Mouse (Mus musculus): Measurements from ENCODE around the gene Map2k6. TPM values are rescaled to one million over a fixed set of nuclear protein-coding genes. Genes with fewer than 3 reads are reported as not detected.

Gene Map2k6
- total RNA-seq, 2 experiments from 2014 or later = 6.4 to 7.0 TPM

GRCm38 (mm10) chr11:110399240-110400150 lies 573 bp downstream of the Map2k6 start:
- no peak for DNase-seq
- intact Hi-C loops (cut with DNase I) = loop anchor here (5.0 kb wide), 1 partner anchor 83 kb away; no protein-coding TSS in a partner anchor

GRCm38 (mm10) chr11:110400283-110400682 lies 1.4 kb downstream of the Map2k6 start:
- intact Hi-C loops (cut with DNase I) = no loop called here
- DNase-seq = no peak

GRCm38 (mm10) chr11:110402671-110403070 lies 3.7 kb downstream of the Map2k6 start:
- intact Hi-C loops (cut with DNase I) = no loop called here
- no peak for DNase-seq

- intact Hi-C loops (cut with DNase I) = no loop called here
- DNase-seq = no peak
These were observed 4.7 kb downstream of the Map2k6 start for GRCm38 (mm10) chr11:110403602-110404001.

DNA sequence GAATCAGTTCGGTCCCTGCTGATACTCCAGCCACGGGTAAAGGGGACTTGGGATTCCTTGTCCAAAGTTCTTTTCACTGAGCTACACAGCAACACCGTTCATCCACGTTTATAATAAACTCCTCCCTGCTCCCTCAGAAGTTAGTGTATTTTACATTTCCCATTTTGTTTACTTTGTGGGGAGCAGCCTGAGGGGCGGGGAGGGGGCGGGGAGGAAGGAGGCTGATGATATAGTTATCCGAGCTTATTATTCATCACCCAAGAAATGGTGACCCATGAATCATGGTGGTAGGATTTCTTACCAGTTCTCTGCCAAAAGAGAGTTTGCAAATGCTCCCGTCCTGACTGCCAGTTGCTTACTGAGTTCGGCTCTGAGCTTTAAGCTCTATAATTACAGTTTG lies 6.7 kb downstream of the Map2k6 start:
- DNase-seq = no peak
- intact Hi-C loops (cut with DNase I) = no loop called here

DNA sequence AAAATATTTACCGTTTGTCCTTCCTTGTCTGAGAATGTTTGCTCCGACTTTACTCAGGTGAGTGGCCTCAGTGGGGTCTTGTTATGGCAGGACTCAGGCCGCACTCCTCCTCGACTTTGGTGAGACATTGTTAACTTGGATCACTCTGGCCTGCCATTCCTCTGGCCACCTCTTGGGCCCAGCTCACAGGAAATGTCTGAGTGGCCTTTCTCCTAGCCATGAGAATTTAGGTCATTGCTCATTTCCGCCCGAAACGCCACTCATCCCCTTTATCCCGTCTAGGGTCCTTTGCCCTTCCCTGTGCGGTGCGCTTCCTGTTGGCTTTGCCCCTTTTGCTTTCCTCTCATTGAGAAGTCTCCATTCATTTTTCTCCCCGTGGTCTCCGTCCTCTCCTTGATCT lies 10.2 kb downstream of the Map2k6 start:
- no peak for DNase-seq
- intact Hi-C loops (cut with DNase I) = no loop called here

DNA sequence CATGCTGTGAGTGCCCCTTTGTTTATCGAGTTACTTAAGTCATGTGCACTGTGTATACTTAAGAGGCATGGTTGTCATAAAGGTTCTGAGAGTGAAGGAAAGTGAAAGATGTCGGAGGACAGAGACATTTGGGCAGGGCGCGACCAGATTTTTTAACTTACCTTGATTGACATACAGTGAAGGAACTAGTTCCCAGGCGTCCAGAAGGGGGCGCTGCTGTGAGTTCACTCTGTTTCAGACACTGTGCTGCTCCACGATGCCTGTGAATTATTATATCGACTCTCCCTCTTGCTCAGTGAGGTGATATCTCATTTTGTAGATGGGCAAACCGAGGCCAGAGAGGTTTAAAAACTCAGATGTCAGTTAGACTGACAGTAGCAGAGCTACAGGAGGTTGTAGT lies 10.9 kb downstream of the Map2k6 start:
- intact Hi-C loops (cut with DNase I) = no loop called here
- DNase-seq = peak in 1 of 2 experiments; percentile 16

GRCm38 (mm10) chr11:110411596-110411995 lies 12.7 kb downstream of the Map2k6 start:
- no peak for DNase-seq
- intact Hi-C loops (cut with DNase I) = no loop called here

DNA sequence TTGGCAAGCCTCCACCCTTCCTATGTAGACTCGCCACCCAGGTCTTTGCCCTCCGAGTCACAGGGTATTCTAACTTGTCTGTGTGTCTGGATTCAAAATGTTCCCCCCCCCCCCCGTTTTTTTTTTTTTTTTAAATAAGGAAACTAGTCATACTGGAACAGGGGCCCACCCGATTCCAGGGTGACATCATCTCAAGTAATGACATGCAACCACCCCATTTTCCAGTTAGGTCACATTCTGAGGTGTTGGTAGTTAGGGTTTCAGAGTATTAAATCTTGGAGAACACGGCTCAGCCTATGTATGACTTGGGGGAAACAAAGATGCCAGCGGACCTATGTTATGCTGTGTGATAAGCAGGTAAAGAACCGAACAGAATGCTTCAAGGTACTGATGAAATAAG lies 15.3 kb downstream of the Map2k6 start:
- intact Hi-C loops (cut with DNase I) = no loop called here
- DNase-seq = no peak

GRCm38 (mm10) chr11:110416691-110417090 lies 17.8 kb downstream of the Map2k6 start:
- DNase-seq = no peak

DNA sequence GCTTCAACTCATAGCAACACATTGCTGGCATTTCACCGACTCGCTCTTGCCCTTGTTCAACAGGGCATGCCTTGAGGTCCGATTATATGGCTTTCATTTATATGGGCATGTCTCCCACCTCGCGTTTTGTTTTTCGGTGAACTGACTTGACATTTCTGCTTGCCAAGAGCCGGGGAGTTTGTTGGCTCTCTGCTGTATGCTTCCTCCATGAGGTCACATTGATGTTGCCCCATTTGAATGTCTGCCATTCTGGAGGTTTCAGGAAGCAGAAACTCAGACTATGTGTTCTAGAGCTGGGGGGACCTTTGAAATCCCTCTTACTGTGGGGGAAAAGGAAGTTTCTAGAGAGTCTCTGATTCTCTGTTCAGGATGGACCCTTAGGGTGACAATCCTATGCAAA lies 21.5 kb downstream of the Map2k6 start:
- intact Hi-C loops (cut with DNase I) = no loop called here
- DNase-seq = peak in 1 of 2 experiments; percentile 11

More at GRCm38 (mm10) chr11:110416691-110417090, 17.8 kb downstream of the Map2k6 start:
- intact Hi-C loops (cut with DNase I) = no loop called here

DNA sequence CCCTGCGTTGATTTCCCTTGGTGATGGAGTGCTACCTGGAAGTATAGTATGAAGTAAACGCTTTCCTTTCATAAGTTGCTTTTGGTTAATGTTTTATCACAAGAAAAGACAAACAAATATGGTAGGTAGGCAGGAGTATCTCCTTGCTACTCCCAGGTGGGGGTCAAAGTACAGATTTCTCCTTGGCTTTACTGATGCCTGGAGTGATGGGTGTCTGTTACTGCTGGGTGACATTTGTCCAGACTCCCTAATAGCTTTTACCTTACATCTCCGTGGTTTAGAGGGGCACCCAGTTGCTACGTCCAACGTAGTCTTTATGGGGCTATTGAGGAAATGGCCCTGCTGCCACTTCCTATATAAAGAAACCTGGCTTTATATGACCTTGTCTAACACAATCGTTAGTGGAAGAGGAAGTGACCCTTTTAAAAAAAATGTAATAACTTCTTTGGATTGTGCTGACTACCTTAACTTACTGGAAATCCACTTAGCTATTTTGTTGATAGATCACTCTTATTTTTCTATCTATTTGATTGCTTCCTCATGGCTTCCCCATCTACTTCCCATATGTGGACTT lies 27.7 kb downstream of the Map2k6 start:
- no peak for DNase-seq
- intact Hi-C loops (cut with DNase I) = no loop called here

DNA sequence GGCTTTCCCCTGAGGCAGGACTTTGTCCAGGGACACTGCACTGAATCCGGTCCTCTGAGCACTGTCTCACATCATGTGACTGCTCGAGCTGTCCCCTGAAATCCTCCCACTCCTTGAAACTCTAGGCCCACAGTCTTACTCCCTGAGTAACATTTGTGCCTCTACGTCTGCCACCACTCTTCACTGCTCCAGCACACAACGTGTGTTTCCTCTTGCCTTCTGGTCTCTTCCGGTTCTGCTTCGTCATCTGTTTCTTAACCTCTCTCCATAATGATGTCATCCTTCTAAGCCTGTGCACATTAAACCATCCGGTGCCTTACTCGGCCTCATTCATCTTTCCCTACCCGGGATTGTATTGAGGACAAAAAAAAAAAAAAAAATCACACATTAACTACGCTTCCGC lies 28.2 kb downstream of the Map2k6 start:
- no peak for DNase-seq
- intact Hi-C loops (cut with DNase I) = no loop called here

DNA sequence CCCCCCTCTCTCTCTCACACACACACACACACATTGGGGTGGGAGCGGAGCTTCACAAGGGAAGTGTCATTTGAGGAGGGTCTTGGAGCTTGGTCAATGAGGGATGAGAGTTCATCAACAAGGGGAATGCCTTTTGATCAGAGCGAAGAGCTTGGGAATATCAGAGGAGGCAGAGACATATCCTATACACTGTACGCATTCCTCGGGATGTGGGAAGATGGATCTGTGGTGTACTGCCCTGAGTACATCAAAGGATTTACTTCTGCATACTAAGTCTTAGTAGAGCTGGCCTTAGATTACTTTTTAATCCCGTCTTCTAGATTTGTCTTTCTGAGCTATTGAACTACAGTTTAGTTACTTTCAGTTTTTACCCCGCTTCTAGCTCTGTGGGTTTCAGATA lies 30.1 kb downstream of the Map2k6 start:
- intact Hi-C loops (cut with DNase I) = no loop called here
- no peak for DNase-seq

DNA sequence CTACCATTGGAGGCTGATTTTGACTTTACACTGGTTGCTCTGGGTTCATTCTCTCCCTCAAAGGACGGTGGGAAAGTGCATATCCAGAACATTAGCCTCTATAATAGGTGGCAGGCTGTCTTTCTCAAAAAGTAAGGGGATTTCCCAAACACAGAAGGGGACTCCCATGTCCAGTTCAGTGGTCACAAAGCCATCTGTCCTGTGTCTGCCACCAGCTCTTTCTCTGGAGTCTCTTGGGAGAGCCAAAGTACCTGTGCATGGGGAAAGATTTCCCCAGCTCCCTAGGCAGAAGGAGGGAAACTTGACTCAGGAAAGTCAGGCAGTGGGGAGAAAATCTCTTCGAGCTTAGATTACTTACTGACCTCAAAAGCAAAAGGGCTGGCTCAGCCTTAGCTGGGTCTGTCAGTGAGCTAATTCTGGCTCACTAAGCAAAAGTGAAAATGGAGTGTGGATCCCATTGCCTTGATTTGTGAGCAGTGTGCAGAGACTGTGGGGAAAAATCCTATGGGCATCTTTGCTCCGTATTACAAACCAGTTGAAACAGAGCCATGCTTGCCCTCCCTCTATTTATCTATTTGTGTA lies 31.0 kb downstream of the Map2k6 start:
- intact Hi-C loops (cut with DNase I) = no loop called here

GRCm38 (mm10) chr11:110435839-110436556 lies 37.1 kb downstream of the Map2k6 start:
- intact Hi-C loops (cut with DNase I) = no loop called here
- DNase-seq = no peak

More for the DNA sequence above, 31.0 kb downstream of the Map2k6 start:
- no peak for DNase-seq

- intact Hi-C loops (cut with DNase I) = no loop called here
- no peak for DNase-seq
These were observed 38.1 kb downstream of the Map2k6 start for GRCm38 (mm10) chr11:110436998-110437397.

DNA sequence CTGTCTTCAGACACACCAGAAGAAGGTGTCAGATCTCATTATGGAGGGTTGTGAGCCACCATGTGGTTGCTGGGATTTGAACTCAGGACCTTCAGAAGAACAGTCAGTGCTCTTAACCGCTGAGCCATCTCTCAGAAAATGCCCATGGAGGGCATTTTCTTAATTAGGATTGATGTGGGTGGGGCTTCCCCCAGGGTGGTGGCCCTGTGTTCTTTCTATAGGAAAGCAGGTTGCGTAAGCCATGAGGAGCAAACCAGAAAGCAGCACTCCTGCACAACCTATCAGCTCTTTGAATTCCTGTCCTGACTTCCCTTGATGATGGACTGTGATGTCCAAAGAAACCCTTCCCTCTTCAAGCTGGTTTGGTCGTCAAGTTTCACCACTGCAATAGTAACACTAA lies 39.2 kb downstream of the Map2k6 start:
- intact Hi-C loops (cut with DNase I) = no loop called here
- DNase-seq = no peak

DNA sequence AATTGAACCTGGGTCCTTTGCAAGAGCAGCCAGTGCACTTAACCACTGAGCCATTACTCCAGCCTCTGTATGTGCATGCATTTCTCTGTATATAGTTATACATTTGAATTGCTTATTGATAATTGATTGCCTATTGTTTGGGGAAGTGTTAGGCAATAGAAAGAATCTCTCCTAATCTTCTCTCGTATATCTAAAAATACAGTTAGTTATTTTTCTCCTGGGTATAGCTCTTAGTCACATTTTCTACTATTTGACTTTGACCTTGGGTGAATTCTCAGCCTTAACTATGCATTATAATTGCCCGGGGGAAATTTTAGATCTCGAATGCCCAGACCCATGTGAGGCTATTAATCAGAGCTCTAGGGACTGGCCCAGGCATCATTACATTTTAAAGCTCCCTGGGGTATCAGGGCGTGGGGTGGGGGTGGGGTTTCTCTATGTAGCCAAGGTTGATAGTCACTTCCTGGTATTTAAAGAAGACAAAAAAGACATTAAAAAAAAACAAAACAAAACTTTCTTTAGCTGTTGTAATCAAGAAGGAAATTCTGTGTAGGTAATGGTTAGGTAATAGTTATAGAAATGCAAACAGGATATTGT lies 39.9 kb downstream of the Map2k6 start:
- no peak for DNase-seq
- intact Hi-C loops (cut with DNase I) = no loop called here

DNA sequence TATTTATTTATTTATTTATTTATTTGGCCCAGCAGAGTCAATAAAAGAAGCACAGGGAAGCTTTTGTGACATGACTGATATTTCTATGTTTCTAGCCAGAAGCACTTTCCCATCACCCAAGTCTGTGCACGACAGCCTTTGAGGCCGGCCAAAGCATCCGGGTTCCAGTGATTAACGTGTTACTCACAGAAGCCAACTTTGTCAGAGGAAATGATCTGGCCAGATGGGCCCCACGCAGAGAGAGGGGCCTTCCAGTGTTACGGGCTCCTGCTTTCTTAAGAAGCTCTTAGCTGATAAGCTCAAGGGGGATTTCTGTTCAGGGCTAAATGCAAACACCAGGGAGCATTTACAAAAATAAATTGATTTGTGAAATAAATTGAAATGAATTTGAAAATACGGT lies 40.4 kb downstream of the Map2k6 start:
- peak; percentile 19 to 33 for DNase-seq
- intact Hi-C loops (cut with DNase I) = no loop called here

- no peak for DNase-seq
- intact Hi-C loops (cut with DNase I) = no loop called here
These were observed 45.7 kb downstream of the Map2k6 start for GRCm38 (mm10) chr11:110444576-110444975.

All from heart, postnatal 14 days (tissue).